Mouse (Mus musculus): ENCODE results near the gene Zfp809.

GRCm38 (mm10) chr9:22217858-22218493 lies 7.5 kb upstream of the Zfp809 start:
- TF ChIP-seq MAFK (IDR thresholded peaks at IDR 0.05; ENCODE audit: insufficient read depth, low read depth, low read length) (no peak), HCFC1 (IDR thresholded peaks at IDR 0.05; ENCODE audit: borderline replicate concordance, insufficient read depth, low read length) (no peak), CHD2 (IDR thresholded peaks at IDR 0.05; ENCODE audit: low read depth, low read length) (no peak), ZC3H11A (IDR thresholded peaks at IDR 0.05; ENCODE audit: borderline replicate concordance, low read depth, low read length) (no peak)
